Mouse (Mus musculus) lung, postnatal 0 days (tissue): ENCODE measurements at regions not wholly inside any gene's neighbourhood (a gene's known extent, or its start where the extent isn't known, plus 50 kb on each side); places are given as distances from the start of the nearest gene placed in this dataset.

ENCODE experiments used
- CTCF ChIP-seq: IDR thresholded peaks from 2 replicates; pipeline ENCODE4 v1.5.1; 2016; ENCODE audit warnings: antibody characterized with exemption, mild to moderate bottlenecking
- EP300 ChIP-seq: IDR thresholded peaks from 2 replicates; pipeline ENCODE4 v1.6.1; 2016; ENCODE audit warnings: antibody characterized with exemption, mild to moderate bottlenecking, control low read depth

- TF ChIP-seq EP300 (no peak), CTCF (no peak)
Measured at GRCm38 (mm10) chr3:148321894-148322293, 668.5 kb downstream of the Adgrl2 start.
